Mouse (Mus musculus) midbrain, embryonic 14.5 days (tissue): ENCODE results near the gene Lta. TPM values are rescaled to one million over a fixed set of nuclear protein-coding genes. Genes with fewer than 3 reads are reported as not detected.

ENCODE experiments used
- ATAC-seq: fragments of 200-750 bp; cut with Nextera tagmentation; 2 replicates; pipeline ENCODE4 v1.8.0; 2017; ENCODE audit warnings: moderate number of reproducible peaks, moderate library complexity; ENCODE audit not compliant: low FRiP score, low TSS enrichment
- DNase-seq: peaks from one replicate; pipeline ENCODE4 v3.0.0-alpha.2; 2015
- H3K27ac ChIP-seq: fragments of 300-500 bp; sonication (generic); replicated peaks from 2 replicates; pipeline ENCODE4 v1.5.1; 2014; ENCODE audit warnings: mild to moderate bottlenecking, low read depth, low read length, moderate library complexity
- H3K27me3 ChIP-seq: fragments of 300-500 bp; sonication (generic); 2 replicates; pipeline ENCODE4 v1.6.1; 2014; ENCODE audit warnings: low read length, control low read depth, mixed read lengths; ENCODE audit not compliant: control insufficient read depth, insufficient read depth
- H3K36me3 ChIP-seq: fragments of 300-500 bp; sonication (generic); 2 replicates; pipeline ENCODE4 v1.6.1; 2014; ENCODE audit warnings: low read length, control low read depth; ENCODE audit not compliant: control insufficient read depth, insufficient read depth
- H3K4me1 ChIP-seq: fragments of 300-500 bp; sonication (generic); 2 replicates; pipeline ENCODE4 v1.6.1; 2014; ENCODE audit warnings: mild to moderate bottlenecking, antibody characterized with exemption, low read length, control low read depth; ENCODE audit not compliant: control insufficient read depth, insufficient read depth
- H3K4me2 ChIP-seq: fragments of 300-500 bp; sonication (generic); 2 replicates; pipeline ENCODE4 v1.6.1; 2014; ENCODE audit warnings: mild to moderate bottlenecking, low read length, moderate library complexity
- H3K4me3 ChIP-seq: fragments of 300-500 bp; sonication (generic); replicated peaks from 2 replicates; pipeline ENCODE4 v1.5.1; 2014; ENCODE audit warnings: low read depth, low read length
- H3K9ac ChIP-seq: fragments of 300-500 bp; sonication (generic); replicated peaks from 2 replicates; pipeline ENCODE4 v1.6.1; 2014; ENCODE audit warnings: mild to moderate bottlenecking, low read length, moderate library complexity
- H3K9me3 ChIP-seq: fragments of 300-500 bp; sonication (generic); 2 replicates; pipeline ENCODE4 v1.6.1; 2016; ENCODE audit warnings: low read length, control low read depth, mixed read lengths; ENCODE audit not compliant: control insufficient read depth
- WGBS: fragments of 180-500 bp; shearing (Covaris S2); extraction: QIAGEN DNeasy Blood & Tissue Kit; methylation state at CpG from one replicate; pipeline ENCODE4 v1.1.7; 2014; 5-methylcytosine and 5-hydroxymethylcytosine counted together
- microRNA-seq: library from miRNA; unstranded; fragments of <30 nt; microRNA quantifications from one replicate; pipeline ENCODE4, GENCODE M21; 2016
- polyA plus RNA-seq: library from polyadenylated mRNA; unstranded; fragments of >200 nt; fragmentation: Nextera tagmentation; extraction: Ambion mirVana; gene quantifications from 2 replicates; pipeline ENCODE4 v1.2.1, GENCODE M21; 2014

Lta gene
- polyA plus RNA-seq, 1 experiment from 2014 or later = 0.20 TPM

DNA sequence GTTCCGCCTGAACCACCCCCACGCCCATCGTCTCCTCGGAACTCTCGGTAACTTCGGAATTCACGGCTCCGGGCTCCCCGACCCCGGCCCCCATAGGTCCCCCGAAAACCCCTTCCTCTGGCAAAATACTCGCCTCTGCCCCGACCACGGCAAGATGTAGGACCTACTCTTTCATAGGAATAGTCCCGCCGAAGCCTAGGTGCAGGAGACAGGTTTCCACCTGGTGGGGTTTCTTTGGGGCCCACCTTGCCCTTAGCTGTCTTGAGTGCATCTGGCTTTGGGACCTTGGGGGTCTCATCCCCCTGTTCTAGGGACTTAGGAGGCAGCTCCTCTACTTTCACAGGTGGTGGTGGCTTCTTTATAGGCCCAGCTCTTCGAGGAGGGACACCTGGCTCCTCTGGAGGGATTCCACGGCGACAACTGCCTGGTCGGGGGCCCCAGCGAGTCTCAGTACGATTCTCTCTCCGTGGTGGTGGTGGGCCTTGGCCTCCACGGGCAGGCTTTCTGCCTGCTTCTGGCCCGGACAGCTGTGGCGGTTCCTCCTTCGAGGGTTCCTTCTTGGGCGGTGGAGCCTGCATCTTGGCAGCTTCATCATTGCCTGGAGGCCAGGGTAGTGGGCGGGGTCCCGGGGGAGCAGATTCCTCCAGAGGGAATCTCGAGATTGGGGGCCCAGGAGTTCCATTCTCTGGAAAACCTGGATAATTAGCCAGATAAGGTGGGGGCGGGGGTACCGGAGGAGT is 48.5 kb downstream of the Lta start:
- DNase-seq (no peak), ATAC-seq (no peak)
- H3K36me3 ChIP-seq = peaks cover 100% of the 10 kb centered on the region
- no peak overlapping the region for H3K9ac ChIP-seq
- 92% methylated on average over 33 of the region's 33 CpGs for WGBS
- H3K27ac ChIP-seq = no peak overlapping the region
- peaks cover 2% of the 10 kb centered on the region; the same call in 1 of the 2 replicates for H3K4me1 ChIP-seq
- no peaks in the 10 kb centered on the region for H3K9me3 ChIP-seq
- H3K4me2 ChIP-seq = no peak overlapping the region
- no peak overlapping the region for H3K4me3 ChIP-seq
- no peaks in the 10 kb centered on the region for H3K27me3 ChIP-seq

DNA sequence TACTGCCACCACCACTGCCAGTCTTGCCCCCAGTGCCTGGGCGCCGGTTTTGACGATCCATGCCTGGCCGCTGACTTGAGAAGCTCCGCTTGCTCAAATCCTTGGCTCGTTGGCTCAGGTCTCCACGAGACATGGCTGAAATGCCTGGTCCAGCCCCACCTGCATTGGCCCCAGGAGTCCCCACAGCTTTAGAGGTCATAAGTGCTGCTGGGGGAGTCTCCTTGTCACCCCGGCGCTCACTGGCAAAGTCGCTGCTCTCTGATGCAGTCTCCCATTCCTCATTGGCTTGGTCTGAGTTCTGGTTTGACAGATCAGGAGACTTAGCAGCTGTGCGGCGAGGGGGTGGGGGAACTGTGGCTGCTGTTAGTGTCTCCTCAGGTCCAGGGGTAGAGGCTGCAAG is 49.7 kb downstream of the Lta start:
- Histone ChIP-seq H3K9ac (no peak overlapping the region), H3K4me2 (no peak overlapping the region), H3K36me3 (peaks cover 99% of the 10 kb centered on the region), H3K27ac (no peak overlapping the region), H3K9me3 (no peaks in the 10 kb centered on the region), H3K4me3 (no peak overlapping the region), H3K4me1 (no peaks in the 10 kb centered on the region), H3K27me3 (no peaks in the 10 kb centered on the region)
- DNase-seq (no peak), ATAC-seq (no peak)
- WGBS = 94% methylated on average over 12 of the region's 12 CpGs

DNA sequence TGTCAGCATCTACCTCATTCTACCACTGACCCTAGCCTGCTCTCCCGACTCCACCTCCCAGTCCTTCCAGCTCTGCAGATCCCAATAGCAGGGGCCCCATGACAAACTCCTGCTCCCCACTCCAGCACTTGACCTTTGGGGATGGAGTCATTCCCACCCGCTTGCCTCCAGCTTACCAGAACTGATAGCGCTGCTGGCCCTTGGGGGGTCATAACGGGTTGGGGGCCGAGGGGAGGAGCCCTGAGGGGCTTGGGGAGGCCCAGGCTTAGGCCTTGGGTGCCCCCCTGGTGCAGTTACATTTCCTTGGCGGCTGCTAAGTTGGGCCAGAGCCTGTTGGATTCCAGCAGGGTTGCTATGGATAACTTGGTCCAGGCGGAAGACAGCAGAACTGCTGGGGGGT is 50.5 kb downstream of the Lta start:
- DNase-seq (no peak), ATAC-seq (no peak)
- no peaks in the 10 kb centered on the region for H3K4me1 ChIP-seq
- WGBS = 78% methylated on average over 7 of the region's 7 CpGs
- H3K4me3 ChIP-seq = no peak overlapping the region
- no peaks in the 10 kb centered on the region for H3K27me3 ChIP-seq
- H3K27ac ChIP-seq = no peak overlapping the region
- no peak overlapping the region for H3K9ac ChIP-seq
- no peaks in the 10 kb centered on the region for H3K9me3 ChIP-seq
- H3K4me2 ChIP-seq = no peak overlapping the region
- H3K36me3 ChIP-seq = peaks cover 99% of the 10 kb centered on the region

DNA sequence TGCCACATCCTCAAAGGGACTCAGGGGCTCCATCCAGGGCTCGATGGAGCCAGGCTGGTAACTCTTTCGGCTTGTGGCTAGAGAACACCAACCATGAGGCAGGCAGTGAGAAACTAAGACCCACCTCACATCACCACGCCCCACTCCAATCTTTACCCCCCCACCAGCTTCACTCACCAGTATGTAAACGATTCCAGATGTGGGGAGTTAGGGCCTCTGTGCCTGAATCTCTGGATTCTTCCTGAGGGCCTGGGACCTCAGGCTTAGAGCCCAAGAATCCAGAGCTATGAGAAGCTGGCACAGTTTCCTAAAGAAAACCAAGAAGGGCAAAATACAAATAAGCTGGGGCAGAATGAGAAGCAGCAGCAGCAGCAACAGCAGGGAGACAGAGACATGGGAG is 51.2 kb downstream of the Lta start:
- no peak overlapping the region for H3K4me3 ChIP-seq
- no peak overlapping the region for H3K9ac ChIP-seq
- H3K27me3 ChIP-seq = no peaks in the 10 kb centered on the region
- ATAC-seq (no peak), DNase-seq (no peak)
- H3K9me3 ChIP-seq = no peaks in the 10 kb centered on the region
- H3K4me1 ChIP-seq = no peaks in the 10 kb centered on the region
- H3K4me2 ChIP-seq = no peak overlapping the region
- peaks cover 99% of the 10 kb centered on the region for H3K36me3 ChIP-seq
- 94% methylated on average over 4 of the region's 4 CpGs for WGBS
- no peak overlapping the region for H3K27ac ChIP-seq

Small RNA genes within 50 kb of the gene (microRNA-seq; reads per million reads assigned to microRNA genes)
- not detected for gene Mir6973a
- gene Mir6974 = not detected
- gene Mir6975 = 4.4 reads per million, percentile 25 among the genes with 10 or more reads in this experiment
- gene Mir8094 = not detected

Other genes starting within 250 kb of the Lta start
- gene Hspa1b, start 246.1 kb downstream of the Lta start, polyA plus RNA-seq = 0.17 and 0.53 TPM in 2 replicates
- 1.1 and 2.3 TPM in 2 replicates for gene Gm20481, start 235.4 kb downstream of the Lta start, polyA plus RNA-seq
- 5.6 and 8.1 TPM in 2 replicates for gene Hspa1a, start 233.2 kb downstream of the Lta start, polyA plus RNA-seq
- gene Hspa1l, start 232.6 kb downstream of the Lta start, polyA plus RNA-seq = 1.6 and 2.3 TPM in 2 replicates
- 103 and 110 TPM in 2 replicates for gene Lsm2, start 223.5 kb downstream of the Lta start, polyA plus RNA-seq
- gene Vars, start 204.4 kb downstream of the Lta start, polyA plus RNA-seq = 43.4 and 51.1 TPM in 2 replicates
- gene Vwa7, start 188.8 kb downstream of the Lta start, polyA plus RNA-seq = 0.12 and 0.16 TPM in 2 replicates
- 2.0 and 2.2 TPM in 2 replicates for gene Sapcd1, start 177.3 kb downstream of the Lta start, polyA plus RNA-seq
- gene Msh5, start 158.6 kb downstream of the Lta start, polyA plus RNA-seq = 2.1 and 2.8 TPM in 2 replicates
- gene Clic1, start 155.4 kb downstream of the Lta start, polyA plus RNA-seq = 17.7 and 22.8 TPM in 2 replicates
- 375 and 392 TPM in 2 replicates for gene Ddah2, start 146.3 kb downstream of the Lta start, polyA plus RNA-seq
- not detected in 2 replicates for gene Ly6g6c, start 140.0 kb downstream of the Lta start, polyA plus RNA-seq
- 0.11 and 0.21 TPM in 2 replicates for gene Mpig6b, start 139.2 kb downstream of the Lta start, polyA plus RNA-seq
- gene Ly6g6e, start 128.4 kb downstream of the Lta start, polyA plus RNA-seq = 0.62 TPM in 1 of 2 replicates, not detected in the other
- gene Ly6g6d, start 127.3 kb downstream of the Lta start, polyA plus RNA-seq = 0.78 and 1.5 TPM in 2 replicates
- gene Ly6g6f, start 119.7 kb downstream of the Lta start, polyA plus RNA-seq = not detected in 2 replicates
- 79.4 and 86.0 TPM in 2 replicates for gene Abhd16a, start 116.1 kb downstream of the Lta start, polyA plus RNA-seq
- gene Ly6g5c, start 97.1 kb downstream of the Lta start, polyA plus RNA-seq = not detected in 2 replicates
- 1.3 TPM in 2 replicates for gene Ly6g5b, start 89.9 kb downstream of the Lta start, polyA plus RNA-seq
- gene Gpank1, start 83.9 kb downstream of the Lta start, polyA plus RNA-seq = 24.2 and 25.4 TPM in 2 replicates
- gene Csnk2b, start 83.3 kb downstream of the Lta start, polyA plus RNA-seq = 328 and 334 TPM in 2 replicates
- gene D17H6S53E, start 79.0 kb downstream of the Lta start, polyA plus RNA-seq = 6.0 and 6.8 TPM in 2 replicates
- gene Apom, start 73.3 kb downstream of the Lta start, polyA plus RNA-seq = 0.57 TPM in 1 of 2 replicates, not detected in the other
- gene Bag6, start 70.2 kb downstream of the Lta start, polyA plus RNA-seq = 122 and 136 TPM in 2 replicates
- gene Prrc2a, start 40.5 kb downstream of the Lta start, polyA plus RNA-seq = 191 and 194 TPM in 2 replicates
- gene Aif1, start 29.3 kb downstream of the Lta start, polyA plus RNA-seq = 3.3 and 8.8 TPM in 2 replicates
- gene Lst1, start 16.9 kb downstream of the Lta start, polyA plus RNA-seq = 3.8 and 9.0 TPM in 2 replicates
- 0.74 and 0.84 TPM in 2 replicates for gene Ltb, start 10.9 kb downstream of the Lta start, polyA plus RNA-seq
- not detected in 2 replicates for gene Tnf, start 3.3 kb downstream of the Lta start, polyA plus RNA-seq
- gene Gm16181, start 15.5 kb upstream of the Lta start, polyA plus RNA-seq = not detected in 2 replicates
- gene Atp6v1g2, start 28.3 kb upstream of the Lta start, polyA plus RNA-seq = 78.1 and 99.0 TPM in 2 replicates
- gene Nfkbil1, start 30.4 kb upstream of the Lta start, polyA plus RNA-seq = 3.8 and 7.3 TPM in 2 replicates
- 386 and 390 TPM in 2 replicates for gene Ddx39b, start 36.4 kb upstream of the Lta start, polyA plus RNA-seq
- gene H2-D1, start 57.4 kb upstream of the Lta start, polyA plus RNA-seq = 68.5 and 74.3 TPM in 2 replicates
- 0.16 TPM in 1 of 2 replicates, not detected in the other for gene H2-Q1, start 115.1 kb upstream of the Lta start, polyA plus RNA-seq
- 1.5 and 1.8 TPM in 2 replicates for gene H2-Q2, start 136.9 kb upstream of the Lta start, polyA plus RNA-seq
- 0.18 and 0.80 TPM in 2 replicates for gene H2-Q4, start 174.3 kb upstream of the Lta start, polyA plus RNA-seq
- gene H2-Q6, start 219.5 kb upstream of the Lta start, polyA plus RNA-seq = 0.61 and 0.63 TPM in 2 replicates
- 2.5 and 2.8 TPM in 2 replicates for gene H2-Q7, start 233.8 kb upstream of the Lta start, polyA plus RNA-seq